Mouse (Mus musculus) kidney, embryonic 15.5 days (tissue): Measurements from ENCODE around the gene Fxyd6. TPM values are rescaled to one million over a fixed set of nuclear protein-coding genes. Genes with fewer than 3 reads are reported as not detected.

Experiments
- ATAC-seq: fragments of 200-750 bp; cut with Nextera tagmentation; replicated peaks from 2 replicates; pipeline ENCODE4 v1.8.0; 2017; ENCODE audit warnings: moderate TSS enrichment; ENCODE audit not compliant: low FRiP score
- H3K27ac ChIP-seq: fragments of 300-500 bp; sonication (generic); 2 replicates; pipeline ENCODE4 v1.5.1; 2015; ENCODE audit warnings: mild to moderate bottlenecking, inconsistent platforms
- H3K27me3 ChIP-seq: fragments of 300-500 bp; sonication (generic); 2 replicates; pipeline ENCODE4 v1.6.1; 2015; ENCODE audit warnings: inconsistent platforms
- H3K36me3 ChIP-seq: fragments of 300-500 bp; sonication (generic); 2 replicates; pipeline ENCODE4 v1.6.1; 2015; ENCODE audit warnings: inconsistent platforms
- H3K4me1 ChIP-seq: fragments of 300-500 bp; sonication (generic); 2 replicates; pipeline ENCODE4 v1.6.1; 2015; ENCODE audit warnings: inconsistent platforms
- H3K4me2 ChIP-seq: fragments of 300-500 bp; sonication (generic); 2 replicates; pipeline ENCODE4 v1.6.1; 2015; ENCODE audit warnings: moderate library complexity, mild to moderate bottlenecking, inconsistent platforms
- H3K4me3 ChIP-seq: fragments of 300-500 bp; sonication (generic); replicated peaks from 2 replicates; pipeline ENCODE4 v1.5.1; 2015; ENCODE audit warnings: mild to moderate bottlenecking, inconsistent platforms
- H3K9ac ChIP-seq: fragments of 300-500 bp; sonication (generic); 2 replicates; pipeline ENCODE4 v1.6.1; 2015; ENCODE audit warnings: mild to moderate bottlenecking, inconsistent platforms
- H3K9me3 ChIP-seq: fragments of 300-500 bp; sonication (generic); replicated peaks from 2 replicates; pipeline ENCODE4 v1.6.1; 2016; ENCODE audit warnings: inconsistent platforms
- WGBS: fragments of 180-500 bp; shearing (Covaris S2); methylation state at CpG from one replicate; pipeline ENCODE4 v1.1.7; 2015; ENCODE audit warnings: mixed read lengths; 5-methylcytosine and 5-hydroxymethylcytosine counted together
- polyA plus RNA-seq: library from polyadenylated mRNA; unstranded; fragments of >200 nt; fragmentation: Nextera tagmentation; extraction: Ambion mirVana; gene quantifications from 2 replicates; pipeline ENCODE4 v1.2.1, GENCODE M21; 2015

Gene Fxyd6
- polyA plus RNA-seq, 1 experiment from 2014 or later = 187 TPM

DNA sequence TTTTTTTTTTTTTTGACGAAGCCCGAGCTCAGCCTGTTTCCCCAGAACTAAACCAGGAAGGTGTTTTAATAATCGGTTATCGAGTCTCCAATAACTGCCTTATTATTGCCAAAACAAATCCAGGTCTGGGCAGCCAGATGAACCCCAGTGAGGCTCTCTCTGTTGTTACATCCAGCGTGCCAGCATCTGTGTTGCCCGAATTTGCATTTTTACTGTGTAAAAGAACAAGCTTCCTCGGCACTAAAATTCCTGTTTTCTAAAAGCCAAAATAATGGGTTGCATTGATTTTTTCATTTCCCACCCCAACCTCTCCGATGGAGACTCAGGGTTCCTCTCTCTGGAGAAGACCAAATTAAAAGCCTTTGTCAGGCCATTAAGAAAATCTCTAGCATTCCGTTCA lies 63.1 kb downstream of the Fxyd6 start:
- 84% methylated on average over 9 of the region's 9 CpGs for WGBS
- no peaks in the 10 kb centered on the region for H3K9me3 ChIP-seq
- H3K9ac ChIP-seq = no peak overlapping the region
- no peak overlapping the region for H3K27ac ChIP-seq
- ATAC-seq = no peak
- no peak overlapping the region for H3K4me2 ChIP-seq
- H3K4me1 ChIP-seq = peaks cover 18% of the 10 kb centered on the region
- peaks cover 57% of the 10 kb centered on the region for H3K27me3 ChIP-seq
- H3K36me3 ChIP-seq = no peaks in the 10 kb centered on the region
- H3K4me3 ChIP-seq = no peak overlapping the region

DNA sequence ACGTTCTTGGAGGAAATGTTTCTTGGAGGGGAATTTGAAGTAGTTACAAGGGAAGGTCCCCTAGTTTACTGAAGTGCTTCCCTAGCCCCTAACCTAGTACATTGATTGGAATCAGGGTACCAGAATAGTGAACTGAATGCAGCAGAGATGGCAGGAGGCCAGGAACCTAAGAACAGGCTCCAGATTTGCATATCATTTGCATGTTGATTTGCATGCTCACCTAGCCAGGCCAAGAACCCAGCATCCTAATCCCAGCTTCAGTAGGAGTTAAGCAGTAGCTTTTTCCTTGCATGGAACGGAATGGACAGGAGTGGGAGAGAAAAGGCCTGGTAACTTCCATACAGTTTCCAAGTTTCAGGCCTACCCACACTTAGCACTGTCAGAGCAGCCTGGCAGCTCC lies 64.2 kb downstream of the Fxyd6 start:
- Histone ChIP-seq H3K4me2 (no peak overlapping the region), H3K27me3 (peaks cover 53% of the 10 kb centered on the region), H3K9me3 (no peaks in the 10 kb centered on the region), H3K4me3 (no peak overlapping the region), H3K27ac (no peak overlapping the region), H3K9ac (no peak overlapping the region), H3K36me3 (no peaks in the 10 kb centered on the region), H3K4me1 (peaks cover 18% of the 10 kb centered on the region)
- ATAC-seq = no peak
- 85% methylated on average over 2 of the region's 2 CpGs for WGBS

GRCm38 (mm10) chr9:45439025-45439424 lies 69.0 kb downstream of the Fxyd6 start:
- WGBS = 75% methylated on average over 4 of the region's 4 CpGs
- no peak overlapping the region for H3K27ac ChIP-seq
- no peaks in the 10 kb centered on the region for H3K36me3 ChIP-seq
- H3K27me3 ChIP-seq = peaks cover 14% of the 10 kb centered on the region
- no peak overlapping the region for H3K4me2 ChIP-seq
- no peak overlapping the region for H3K4me3 ChIP-seq
- ATAC-seq = no peak
- H3K4me1 ChIP-seq = no peaks in the 10 kb centered on the region
- H3K9me3 ChIP-seq = no peaks in the 10 kb centered on the region
- no peak overlapping the region for H3K9ac ChIP-seq

DNA sequence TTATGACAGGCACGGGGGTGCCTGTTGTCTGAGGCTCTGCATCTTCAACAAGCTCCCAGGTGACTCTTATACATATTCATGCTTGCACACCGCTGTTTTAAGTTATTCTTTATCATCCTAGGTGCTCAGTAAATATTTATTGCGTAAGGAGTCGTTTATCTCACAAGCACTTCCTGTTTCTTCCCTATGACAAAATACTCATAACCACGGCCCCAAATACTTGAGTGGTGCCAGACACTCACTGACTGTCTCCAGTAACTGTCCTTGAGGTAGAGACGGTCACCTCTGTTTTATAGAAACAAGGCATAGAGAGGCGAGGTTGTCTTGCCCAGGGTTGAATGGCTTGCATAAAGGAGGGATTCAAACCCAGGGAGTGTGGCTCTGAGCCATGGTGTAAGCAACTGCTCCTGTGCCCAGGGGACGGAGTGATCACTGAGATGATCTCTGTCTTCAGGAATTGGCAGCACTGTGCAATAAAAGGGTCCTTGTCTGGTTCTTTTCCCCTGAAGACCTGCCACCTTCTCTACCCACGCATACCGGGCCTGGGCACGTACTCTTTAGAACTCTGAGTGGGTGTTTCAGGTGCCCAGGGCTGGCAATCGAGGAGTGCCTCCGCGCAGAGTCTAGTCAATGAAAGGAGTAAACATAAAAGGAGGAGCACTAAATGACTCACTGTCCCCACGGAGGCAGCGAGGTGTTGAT lies 70.2 kb downstream of the Fxyd6 start:
- Histone ChIP-seq H3K9ac (no peak overlapping the region), H3K4me1 (no peaks in the 10 kb centered on the region), H3K27ac (no peak overlapping the region), H3K4me3 (no peak overlapping the region), H3K4me2 (no peak overlapping the region), H3K9me3 (no peaks in the 10 kb centered on the region), H3K36me3 (no peaks in the 10 kb centered on the region), H3K27me3 (peaks cover 14% of the 10 kb centered on the region)
- ATAC-seq = no peak
- WGBS = 74% methylated on average over 16 of the region's 16 CpGs

GRCm38 (mm10) chr9:45444251-45444798 lies 74.3 kb downstream of the Fxyd6 start:
- peaks cover 22% of the 10 kb centered on the region for H3K27me3 ChIP-seq
- no peaks in the 10 kb centered on the region for H3K4me1 ChIP-seq
- H3K36me3 ChIP-seq = no peaks in the 10 kb centered on the region
- H3K9me3 ChIP-seq = no peaks in the 10 kb centered on the region
- no peak overlapping the region for H3K27ac ChIP-seq
- no peak overlapping the region for H3K4me3 ChIP-seq
- ATAC-seq = no peak
- no peak overlapping the region for H3K9ac ChIP-seq
- 66% methylated on average over 5 of the region's 5 CpGs for WGBS
- H3K4me2 ChIP-seq = no peak overlapping the region

Other genes starting within 250 kb of the Fxyd6 start
- 0.51 and 0.62 TPM in 2 replicates for gene Scn4b, start 231.8 kb upstream of the Fxyd6 start, polyA plus RNA-seq
- not detected in 2 replicates for gene BC049352, start 188.2 kb upstream of the Fxyd6 start, polyA plus RNA-seq
- 0.27 and 1.4 TPM in 2 replicates for gene Tmprss4, start 166.1 kb upstream of the Fxyd6 start, polyA plus RNA-seq
- gene Il10ra, start 101.0 kb upstream of the Fxyd6 start, polyA plus RNA-seq = 0.77 and 1.2 TPM in 2 replicates
- 0.23 and 0.38 TPM in 2 replicates for gene Tmprss13, start 51.1 kb upstream of the Fxyd6 start, polyA plus RNA-seq
- gene Fxyd2, start 29.5 kb downstream of the Fxyd6 start, polyA plus RNA-seq = 451 and 476 TPM in 2 replicates
- 0.13 and 0.30 TPM in 2 replicates for gene Dscaml1, start 56.4 kb downstream of the Fxyd6 start, polyA plus RNA-seq